Mouse (Mus musculus): Measurements from ENCODE around the gene Srrm4. TPM values are rescaled to one million over a fixed set of nuclear protein-coding genes. Genes with fewer than 3 reads are reported as not detected.

Srrm4 gene
- polyA plus RNA-seq, 1 experiment = 0.12 TPM

DNA sequence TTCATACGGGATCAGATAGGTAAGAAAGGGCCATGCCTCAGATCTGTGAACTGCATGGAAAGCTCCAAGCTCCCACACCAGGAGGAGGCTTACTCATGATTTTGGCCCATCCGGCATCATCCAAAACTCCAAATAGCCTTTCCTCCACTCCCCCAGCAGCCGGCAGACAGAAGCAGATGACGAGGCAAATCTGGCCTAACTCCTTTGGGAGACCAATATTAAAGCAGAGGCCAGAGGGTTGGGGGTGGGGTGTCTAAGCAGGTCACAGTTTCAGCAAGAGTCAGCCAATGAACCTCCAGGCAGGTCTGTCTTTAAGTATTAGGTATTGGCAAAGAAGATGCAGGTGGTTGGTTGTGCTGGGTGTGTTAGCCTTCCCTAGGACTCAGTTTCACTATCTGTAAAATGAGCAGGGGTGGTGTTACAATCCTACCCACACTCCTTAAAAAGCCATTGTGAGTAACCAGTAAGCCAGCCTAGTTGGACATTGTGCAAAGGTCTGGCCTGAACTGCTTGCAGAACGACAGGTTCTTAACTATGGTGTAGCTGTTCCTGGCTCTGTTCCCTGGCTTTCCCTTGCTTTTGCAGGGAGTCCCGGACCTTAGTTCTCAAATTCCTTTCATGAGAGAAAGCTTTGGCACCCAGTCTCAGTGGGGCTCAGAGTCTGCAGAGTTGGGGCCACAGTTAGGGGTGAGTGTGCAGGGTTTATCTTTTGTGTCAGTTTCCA, 172.1 kb downstream of the Srrm4 start:
- WGBS = 65% methylated on average over 6 of the region's 6 CpGs
- no peak for DNase-seq (ENCODE audit: low read depth, low spot score)

DNA sequence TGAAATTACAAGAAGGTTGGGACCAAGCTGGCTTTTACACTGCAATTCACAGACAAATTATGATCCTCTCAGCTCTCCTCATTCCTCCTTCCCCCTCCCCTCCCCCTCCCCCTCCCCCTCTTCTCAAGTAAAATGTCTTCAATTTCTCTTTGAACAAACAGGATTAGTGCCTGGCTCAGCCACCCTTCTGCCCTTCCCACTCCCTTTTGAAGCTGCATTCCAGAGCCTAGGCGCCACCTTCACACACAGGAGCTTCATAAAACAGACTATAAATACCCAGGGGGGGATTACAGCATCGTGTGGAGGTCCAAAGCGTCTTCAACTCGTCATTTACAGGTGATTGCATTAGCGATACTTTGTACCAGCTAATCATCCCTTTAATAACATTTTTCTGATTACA, 175.4 kb downstream of the Srrm4 start:
- 20% methylated on average over 5 of the region's 5 CpGs for WGBS
- no peak for DNase-seq (ENCODE audit: low read depth, low spot score)

GRCm38 (mm10) chr5:116409689-116410590, 181.7 kb downstream of the Srrm4 start:
- no peak for DNase-seq (ENCODE audit: low read depth, low spot score)
- WGBS = 17% methylated on average over 16 of the region's 16 CpGs

DNA sequence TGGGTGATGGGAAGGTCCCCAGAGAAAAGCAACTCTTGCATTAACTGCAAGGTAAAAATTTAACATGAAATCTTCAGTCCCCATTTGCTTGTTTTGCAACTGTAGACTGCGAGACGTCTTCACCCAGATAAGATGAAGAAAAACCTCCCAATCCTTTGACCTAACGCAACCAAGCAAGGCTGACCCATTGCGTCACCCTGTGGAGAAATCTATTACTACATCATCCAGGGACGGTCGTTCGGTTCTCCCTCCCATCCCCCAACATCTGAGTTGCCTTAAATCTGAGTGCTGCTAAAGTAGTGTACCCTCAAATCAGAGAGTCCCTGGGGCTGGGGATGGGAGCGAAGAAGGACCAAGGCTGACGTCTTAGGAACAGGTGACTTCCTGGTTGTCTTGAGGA, 182.7 kb downstream of the Srrm4 start:
- no peak for DNase-seq (ENCODE audit: low read depth, low spot score)
- WGBS = 76% methylated on average over 9 of the region's 9 CpGs

GRCm38 (mm10) chr5:116407936-116408335, 183.7 kb downstream of the Srrm4 start:
- WGBS = 6% methylated on average over 6 of the region's 6 CpGs
- DNase-seq (ENCODE audit: low read depth, low spot score) = no peak

GRCm38 (mm10) chr5:116407321-116407720, 184.3 kb downstream of the Srrm4 start:
- WGBS = 16% methylated on average over 4 of the region's 4 CpGs

GRCm38 (mm10) chr5:116406507-116406906, 185.1 kb downstream of the Srrm4 start:
- WGBS = 34% methylated on average over 3 of the region's 3 CpGs
- no peak for DNase-seq (ENCODE audit: low read depth, low spot score)

More at GRCm38 (mm10) chr5:116407321-116407720, 184.3 kb downstream of the Srrm4 start:
- no peak for DNase-seq (ENCODE audit: low read depth, low spot score)

- 95% methylated on average over 1 of the region's 1 CpGs for WGBS
- no peak for DNase-seq (ENCODE audit: low read depth, low spot score)
Measured at GRCm38 (mm10) chr5:116405934-116406333, 185.7 kb downstream of the Srrm4 start.

DNA sequence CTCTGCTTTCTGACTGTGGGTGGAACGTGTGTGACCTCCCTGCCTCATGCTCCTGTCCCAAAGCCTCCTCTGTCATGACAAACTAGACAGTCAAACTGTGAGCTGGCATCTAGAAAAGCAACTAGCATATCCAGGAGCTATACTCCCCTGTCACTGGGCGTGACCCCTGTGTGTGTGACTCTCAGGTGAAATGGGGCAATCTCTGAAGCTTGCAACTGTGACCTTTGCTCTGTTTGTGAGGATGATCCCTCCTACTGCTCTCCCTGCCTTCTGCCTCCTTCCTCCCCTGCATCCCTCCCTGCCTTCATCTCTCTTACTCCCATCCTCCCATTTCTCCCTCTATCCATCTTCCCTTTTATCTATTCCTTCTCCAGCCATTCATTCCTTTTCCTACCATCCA, 187.6 kb downstream of the Srrm4 start:
- DNase-seq (ENCODE audit: low read depth, low spot score) = no peak
- WGBS = 51% methylated on average over 2 of the region's 2 CpGs

DNA sequence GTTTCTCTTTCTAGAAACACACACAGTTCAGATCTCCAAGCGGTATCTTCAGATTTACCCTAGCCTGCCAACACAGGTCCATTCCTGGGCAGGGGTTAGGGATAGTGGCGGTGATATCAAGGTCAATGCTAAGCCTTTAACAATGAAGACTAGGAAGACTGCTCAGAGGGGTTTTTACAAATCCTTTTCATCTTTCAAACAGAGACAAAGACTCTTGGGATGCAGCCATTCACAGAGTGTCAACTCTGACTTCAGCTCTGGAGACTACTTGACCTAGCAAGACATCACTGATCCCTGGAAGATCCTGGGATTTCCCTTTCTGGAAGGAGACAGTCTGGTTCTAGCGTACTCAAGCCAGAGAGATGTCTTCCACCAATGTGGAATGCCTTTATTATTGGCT, 190.8 kb downstream of the Srrm4 start:
- no peak for DNase-seq (ENCODE audit: low read depth, low spot score)
- 80% methylated on average over 3 of the region's 3 CpGs for WGBS

DNA sequence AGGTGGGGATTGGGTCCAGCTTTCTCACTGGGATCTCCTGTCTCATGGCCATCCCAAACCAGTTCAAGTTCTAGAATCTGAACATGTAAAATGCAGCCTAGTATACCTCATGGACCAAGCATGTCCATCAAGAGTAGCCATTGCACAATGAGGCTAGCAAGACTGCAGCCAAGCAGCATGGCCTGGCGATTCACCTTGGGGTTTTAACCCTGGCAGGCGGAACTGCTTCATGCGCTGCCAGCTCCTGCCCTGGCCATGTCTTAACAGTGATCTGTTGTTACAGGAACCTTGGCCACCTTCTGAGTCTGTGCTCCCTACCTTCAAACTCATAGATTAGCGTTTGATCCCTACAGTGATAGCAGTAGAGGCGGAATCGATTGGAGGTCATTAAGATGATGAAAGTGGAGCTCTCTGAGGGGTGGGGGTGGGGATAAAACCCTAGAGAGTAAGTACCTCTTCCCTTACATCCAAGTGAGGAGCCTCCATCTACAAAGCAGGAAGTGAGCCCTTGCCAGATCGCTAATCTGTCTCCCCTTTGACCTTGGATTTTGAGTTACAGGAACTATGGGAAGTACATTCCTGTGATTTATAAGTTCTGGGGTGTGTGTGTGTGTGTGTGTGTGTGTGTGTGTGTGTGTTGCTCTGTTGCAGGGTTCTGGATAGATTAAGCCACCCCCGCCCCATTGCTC, 191.4 kb downstream of the Srrm4 start:
- no peak for DNase-seq (ENCODE audit: low read depth, low spot score)
- 67% methylated on average over 8 of the region's 8 CpGs for WGBS

DNA sequence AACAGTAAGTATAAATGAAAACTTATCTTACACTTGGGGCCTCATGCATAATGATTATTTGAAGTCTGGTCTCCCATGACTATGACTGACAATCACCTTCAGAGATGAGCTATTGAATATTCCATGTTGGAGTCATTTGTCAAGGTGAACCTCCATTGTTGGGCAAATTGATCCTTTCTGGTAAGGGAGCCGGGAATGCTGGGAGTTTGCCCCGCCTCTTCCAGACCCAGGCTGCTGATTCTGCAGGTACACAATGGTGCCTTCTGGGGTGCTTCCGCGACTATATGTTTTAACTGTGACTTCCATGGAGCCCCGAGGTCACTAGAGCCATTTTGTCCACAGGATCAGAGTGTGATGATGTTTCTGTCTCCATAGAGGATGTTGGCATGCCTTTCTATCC, 195.5 kb downstream of the Srrm4 start:
- WGBS = 80% methylated on average over 5 of the region's 5 CpGs
- no peak for DNase-seq (ENCODE audit: low read depth, low spot score)

- WGBS = 72% methylated on average over 9 of the region's 9 CpGs
- no peak for DNase-seq (ENCODE audit: low read depth, low spot score)
Measured at GRCm38 (mm10) chr5:116392603-116393002, 199.0 kb downstream of the Srrm4 start.

DNA sequence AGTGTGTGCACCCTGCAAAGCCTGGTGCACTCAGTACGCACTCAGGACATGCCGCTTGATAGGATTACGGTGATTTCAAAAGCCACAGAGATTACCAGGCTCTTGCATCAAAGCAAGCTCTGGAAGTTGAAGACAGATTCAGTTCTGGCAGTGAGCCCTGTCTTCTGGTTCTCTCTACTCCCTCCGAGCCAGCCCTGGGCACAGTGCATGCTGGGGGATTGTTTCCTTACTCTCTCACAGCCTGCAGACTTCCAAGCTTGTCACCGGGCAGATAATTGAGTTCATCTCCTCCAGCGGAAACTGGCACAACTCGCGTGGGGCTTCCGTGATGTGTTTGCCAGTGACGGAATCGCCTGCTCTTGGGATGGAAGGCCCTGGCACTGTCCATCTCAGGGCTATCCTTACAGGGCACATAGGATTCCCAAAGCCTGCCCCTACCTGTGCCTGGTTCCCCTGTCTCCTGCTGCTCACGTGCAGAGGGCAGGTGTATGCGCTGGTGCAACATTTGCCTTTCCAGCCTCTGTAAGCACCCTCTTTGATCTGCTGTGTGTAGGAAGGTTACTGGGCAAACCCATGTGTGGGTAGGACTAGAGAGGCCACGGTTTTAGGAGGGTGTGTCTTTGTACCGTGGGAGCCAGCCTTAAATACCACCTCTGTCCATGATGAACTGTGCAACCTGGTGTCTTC, 201.6 kb downstream of the Srrm4 start:
- WGBS = 57% methylated on average over 15 of the region's 15 CpGs
- no peak for DNase-seq (ENCODE audit: low read depth, low spot score)

DNA sequence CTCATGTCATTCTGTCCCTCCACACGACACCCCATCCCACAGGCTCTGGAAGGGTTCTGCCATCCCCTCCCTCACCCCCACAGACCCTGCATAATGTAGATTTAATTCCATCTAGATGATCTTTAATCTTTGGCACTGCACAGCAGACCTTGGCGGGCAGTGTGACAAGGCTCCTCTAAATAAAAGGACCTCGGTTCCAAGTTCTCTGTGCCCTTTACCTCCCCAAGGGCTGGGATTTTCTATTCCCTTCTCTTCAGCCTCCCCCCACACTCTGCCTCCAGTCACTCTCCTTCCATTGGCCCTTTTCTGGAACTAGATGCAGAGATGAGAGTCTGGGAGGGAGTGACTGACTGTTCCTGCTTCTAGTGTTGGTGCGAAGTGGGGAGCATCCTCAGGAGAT, 202.3 kb downstream of the Srrm4 start:
- DNase-seq (ENCODE audit: low read depth, low spot score) = no peak
- WGBS = 76% methylated on average over 4 of the region's 4 CpGs

Other genes with a start within 250 kb of the Srrm4 start
- gene Hspb8, start 169.0 kb downstream of the Srrm4 start, polyA plus RNA-seq (2012; rRNA removed) = 18.6 and 26.0 TPM in 2 replicates

All from large intestine, adult 2 months (tissue).